Mouse (Mus musculus): ENCODE results near the gene Camta1.

The Camta1 gene

GRCm38 (mm10) chr4:151178970-151179378 is 682.7 kb downstream of the Camta1 start:
- no peak for DNase-seq

GRCm38 (mm10) chr4:151172526-151172925 is 689.1 kb downstream of the Camta1 start:
- DNase-seq = no peak

GRCm38 (mm10) chr4:151171117-151171516 is 690.6 kb downstream of the Camta1 start:
- DNase-seq = no peak

GRCm38 (mm10) chr4:151170658-151171057 is 691.0 kb downstream of the Camta1 start:
- no peak for DNase-seq

- DNase-seq = no peak
Observed at GRCm38 (mm10) chr4:151166969-151167368, 694.7 kb downstream of the Camta1 start.

GRCm38 (mm10) chr4:151165539-151165938 is 696.1 kb downstream of the Camta1 start:
- DNase-seq = peak in 1 of 2 experiments; percentile 21

DNA sequence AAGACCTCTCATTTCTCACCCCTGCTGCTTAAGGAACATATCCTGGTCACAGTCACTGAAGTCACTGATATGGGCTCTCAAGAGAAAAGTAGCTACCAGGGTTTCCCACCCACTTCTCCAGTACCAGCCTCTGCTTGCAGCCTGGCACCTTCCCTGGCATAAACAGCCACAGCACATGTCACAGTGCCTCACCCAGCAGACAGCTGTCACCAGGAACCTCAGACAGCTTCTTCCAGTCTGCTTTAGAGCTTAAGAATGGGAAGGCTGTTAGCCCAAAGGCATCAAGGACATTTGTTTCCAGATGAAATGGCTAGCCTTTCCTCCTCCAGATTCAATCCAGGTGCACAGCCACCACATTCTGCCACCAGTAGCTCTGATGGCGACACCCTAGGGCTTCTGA is 697.4 kb downstream of the Camta1 start:
- no peak for DNase-seq

- no peak for DNase-seq
Observed at GRCm38 (mm10) chr4:151161869-151162268, 699.8 kb downstream of the Camta1 start.

DNA sequence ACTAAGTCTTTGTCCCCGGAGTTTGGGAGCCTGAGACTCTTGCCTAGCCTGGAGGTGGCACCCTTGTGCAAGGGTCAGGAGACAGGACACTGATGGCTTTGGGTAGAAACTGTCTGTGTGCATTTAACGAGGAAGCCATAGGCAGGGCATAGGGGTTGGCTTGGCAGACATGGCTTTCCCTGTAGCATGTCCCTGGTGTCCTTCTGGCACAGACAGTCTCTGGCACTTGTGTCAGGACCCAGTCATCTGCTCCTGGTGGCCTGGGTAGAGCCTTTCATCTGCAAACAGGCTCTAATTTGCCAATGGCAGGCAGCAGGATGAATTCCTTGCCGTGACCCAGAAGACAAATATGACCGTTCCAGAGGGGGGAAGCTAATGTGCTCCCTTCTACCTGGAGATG is 700.7 kb downstream of the Camta1 start:
- DNase-seq = no peak

DNA sequence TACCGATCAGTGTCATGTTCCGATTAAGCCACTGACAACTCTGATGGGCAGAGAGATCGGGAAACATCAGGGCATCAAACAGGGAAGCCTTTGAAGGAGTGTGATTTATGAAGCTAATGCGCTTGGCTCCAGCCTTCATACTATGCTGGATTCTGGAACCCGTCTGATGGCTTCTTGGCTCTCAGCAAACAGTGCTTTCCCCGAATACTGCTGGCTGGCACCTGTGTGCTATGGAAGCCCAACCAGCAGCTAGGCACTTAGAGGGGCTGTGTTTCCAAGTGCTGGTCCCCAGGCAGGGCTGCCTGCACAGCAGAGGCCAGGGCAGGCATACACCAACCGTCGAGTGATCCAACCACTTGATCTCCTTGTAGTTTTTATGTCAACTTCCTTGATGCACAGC is 701.2 kb downstream of the Camta1 start:
- DNase-seq = no peak

DNA sequence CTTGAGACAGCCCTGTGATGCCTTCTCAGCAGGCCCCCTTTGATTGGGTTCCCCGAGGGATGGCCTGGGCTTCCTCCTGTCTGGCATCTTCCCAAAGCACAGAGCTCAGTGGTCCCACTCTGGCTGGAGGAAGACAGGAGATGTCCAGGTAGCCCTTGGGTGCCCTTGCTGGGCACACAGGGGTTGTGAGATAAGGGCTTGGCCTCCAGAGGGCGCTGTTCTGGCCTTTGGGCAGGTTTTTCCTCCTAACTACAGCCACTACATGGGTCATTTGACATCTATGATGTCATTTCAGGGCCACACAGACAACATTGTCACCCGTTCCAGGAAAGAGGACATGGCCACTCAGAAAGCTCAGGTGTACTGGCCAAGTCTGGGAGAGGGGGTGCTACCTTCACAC is 703.4 kb downstream of the Camta1 start:
- DNase-seq = no peak

- DNase-seq = peak; percentile 29 to 67
Observed at GRCm38 (mm10) chr4:151156904-151157303, 704.8 kb downstream of the Camta1 start.

GRCm38 (mm10) chr4:151155587-151155986 is 706.1 kb downstream of the Camta1 start:
- DNase-seq = no peak

- no peak for DNase-seq
Observed at GRCm38 (mm10) chr4:151154306-151154705, 707.4 kb downstream of the Camta1 start.

- DNase-seq = no peak
Observed at GRCm38 (mm10) chr4:151152010-151152409, 709.7 kb downstream of the Camta1 start.

DNA sequence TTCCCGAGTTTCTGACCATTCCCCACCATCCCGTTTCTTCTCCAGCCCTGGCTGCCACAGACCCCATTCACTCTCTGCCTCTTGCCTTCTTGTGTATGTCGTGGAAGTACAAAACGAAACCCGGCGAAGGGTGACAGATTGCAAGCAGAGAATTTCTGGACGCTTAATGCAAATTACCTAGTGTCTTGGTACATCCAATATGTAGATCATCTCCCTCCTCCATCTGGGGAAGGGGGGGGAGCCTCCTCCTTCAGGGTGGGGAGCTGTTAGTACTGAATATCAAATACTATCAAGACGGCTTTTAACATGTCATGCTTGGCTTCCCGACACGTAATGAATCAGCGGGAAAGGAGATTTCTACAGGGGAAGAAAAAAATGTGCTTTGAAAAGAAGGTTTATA is 710.8 kb downstream of the Camta1 start:
- no peak for DNase-seq

- no peak for DNase-seq
Observed at GRCm38 (mm10) chr4:151150115-151150514, 711.6 kb downstream of the Camta1 start.

DNA sequence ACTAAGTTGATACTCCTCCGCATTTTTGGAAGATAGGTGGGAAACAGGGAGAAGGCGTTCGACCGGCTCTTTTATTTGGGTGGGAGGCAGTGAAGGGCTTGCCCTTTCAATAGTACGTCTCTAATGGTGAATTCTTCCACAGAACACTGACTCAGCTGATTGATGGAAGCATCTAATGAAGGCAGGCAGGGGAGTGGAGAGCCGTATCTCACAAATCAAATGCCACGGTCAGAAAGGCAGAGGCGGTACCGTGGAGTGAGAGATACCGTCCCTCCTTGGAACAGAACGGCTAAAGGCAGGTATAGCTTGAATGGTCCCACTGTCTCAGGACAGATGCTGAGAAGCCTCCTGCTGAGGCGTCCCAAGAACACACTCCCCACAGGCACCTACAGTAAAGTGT is 714.1 kb downstream of the Camta1 start:
- DNase-seq = no peak

DNA sequence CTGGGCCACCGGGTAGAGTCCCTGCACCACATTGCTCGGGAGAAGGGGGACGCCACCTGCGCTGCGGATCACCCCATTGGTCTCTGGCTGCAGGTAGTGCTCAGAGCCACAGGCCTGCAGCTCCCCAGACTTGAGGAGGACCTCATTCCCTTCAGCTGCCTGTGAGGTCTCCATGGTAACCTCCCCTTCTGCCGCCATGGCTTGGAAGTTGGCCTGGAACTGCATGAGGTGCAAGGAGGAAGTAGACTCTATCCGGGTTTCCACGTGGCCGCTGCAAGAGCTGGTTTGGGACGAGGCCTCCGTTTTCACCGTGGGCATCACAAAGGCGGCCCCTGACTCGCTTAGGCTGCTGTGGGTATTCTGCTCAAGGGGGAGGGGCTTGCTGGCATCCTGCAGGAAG is 717.6 kb downstream of the Camta1 start:
- DNase-seq = no peak

DNA sequence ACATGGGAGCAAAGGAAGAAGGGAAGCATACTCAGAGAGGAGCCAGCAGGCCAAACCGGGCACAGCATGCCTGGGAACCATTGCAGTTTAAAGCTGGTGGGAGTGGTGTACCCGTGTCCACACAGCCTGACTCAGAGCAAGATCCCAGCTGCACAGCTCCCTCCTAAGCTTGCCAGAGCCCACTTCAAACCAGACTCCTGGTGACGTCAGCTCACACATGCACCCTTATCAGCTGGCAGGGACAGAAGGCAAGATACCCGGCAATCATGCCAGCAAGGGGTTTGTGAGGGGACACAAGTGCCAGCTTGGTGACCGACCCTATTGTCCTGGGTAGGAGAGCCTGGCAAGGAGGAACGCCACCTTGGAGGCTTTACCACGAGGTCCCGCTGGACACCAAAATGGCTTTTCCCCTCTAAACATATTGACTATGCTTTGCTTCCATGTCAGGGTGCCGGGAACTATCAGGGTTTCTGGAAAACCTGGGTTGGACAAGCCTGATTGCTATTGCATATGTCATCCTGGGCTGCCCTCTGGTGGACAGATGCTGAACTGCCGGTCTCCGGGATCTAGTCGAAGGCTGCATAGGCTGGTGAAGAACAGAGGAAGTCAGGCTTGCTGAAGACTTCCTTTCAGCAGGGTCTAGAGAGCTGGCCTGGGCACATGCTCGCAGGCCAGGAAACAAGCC is 720.3 kb downstream of the Camta1 start:
- DNase-seq = peak; percentile 60 to 90

GRCm38 (mm10) chr4:151140368-151140982 is 721.2 kb downstream of the Camta1 start:
- DNase-seq = no peak

DNA sequence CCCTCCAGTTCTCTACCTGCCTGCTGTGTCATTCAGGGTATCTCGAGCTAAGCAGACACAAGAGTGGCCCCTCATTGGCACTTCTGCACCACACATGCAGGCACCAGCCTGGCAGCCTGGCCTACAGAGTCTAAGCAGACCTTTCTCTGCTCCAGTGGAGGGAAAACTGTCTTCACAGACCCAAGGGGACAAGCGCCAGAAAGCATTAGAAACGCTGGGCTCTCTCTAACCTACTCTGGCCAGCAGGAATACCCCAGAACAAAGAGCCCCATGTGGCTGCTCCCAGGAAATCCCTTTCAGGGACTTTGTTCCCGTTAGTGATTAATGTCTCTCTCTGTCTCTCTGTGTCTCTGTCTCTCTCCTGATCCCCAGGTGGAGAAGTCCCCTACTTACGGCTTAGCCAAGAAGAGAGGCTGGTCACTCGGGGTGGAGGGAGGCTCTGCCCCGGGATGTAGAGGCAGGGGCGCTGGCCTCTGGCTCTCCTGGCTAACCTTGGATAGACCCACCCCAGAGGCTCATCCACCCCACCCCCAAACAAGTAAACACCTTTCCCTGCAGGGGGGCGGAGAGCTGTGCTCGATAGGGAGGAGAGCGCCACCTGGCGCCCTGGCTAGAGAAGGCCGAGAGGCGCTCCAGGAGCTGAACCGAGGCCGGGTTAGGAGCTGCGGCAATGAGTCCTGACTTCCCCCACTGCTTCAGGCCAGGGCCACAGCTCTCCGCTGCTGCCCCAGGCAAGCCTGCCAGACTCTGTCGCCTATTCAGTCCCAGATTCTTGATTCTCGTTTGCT is 722.4 kb downstream of the Camta1 start:
- DNase-seq = peak in 1 of 2 experiments; percentile 43

GRCm38 (mm10) chr4:151138586-151138985 is 723.1 kb downstream of the Camta1 start:
- DNase-seq = no peak

DNA sequence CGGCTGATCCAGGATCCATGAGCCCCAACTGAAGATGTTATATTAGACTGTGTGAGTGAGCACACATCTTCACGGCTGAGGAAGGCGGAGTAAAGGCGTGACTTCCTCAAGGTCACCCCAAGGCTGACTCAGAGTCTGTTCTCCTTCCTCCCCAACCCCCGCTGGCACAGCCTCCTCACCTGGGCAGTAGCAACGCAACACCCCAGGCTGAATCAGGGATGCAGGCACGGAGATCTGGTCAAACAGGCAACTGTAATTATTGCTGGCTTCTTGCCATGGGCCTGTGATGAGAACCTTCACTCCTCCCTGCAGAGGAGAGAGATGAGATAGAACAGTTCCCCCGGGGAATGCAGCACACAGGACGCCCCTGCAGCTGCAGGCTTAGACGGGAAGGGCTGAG is 723.5 kb downstream of the Camta1 start:
- DNase-seq = no peak
